13 mouse cellular contexts compared by ENCODE assay signal in genomic region chr12:80323371-80324050, GRCm38 (mm10).
DNase-seq lines count a peak whose midpoint lies in the region; ATAC-seq and TF ChIP-seq lines count a peak whose summit lies in the region.
"Had no signal": no experiment of that assay in that cellular context is flagged by ENCODE, and none has a peak within 500 bp of the region (broad histone marks: within the 10 kb centered on the region; RNA-seq: fewer than 3 reads in every experiment).

No protein-coding gene starts in this region.

- TF ChIP-seq CTCF in ES-Bruce4 (IDR thresholded peaks at IDR 0.05; ENCODE audit: low read depth, low read length) = peak; percentile 8

- H3K27ac ChIP-seq in intestine, embryonic 15.5 days = no peak overlapping the region
- H3K27ac ChIP-seq in intestine, embryonic 16.5 days (ENCODE audit: low read length) = no peak overlapping the region
- H3K27ac ChIP-seq in ES-Bruce4 (ENCODE audit: insufficient read depth, low read length) = no peak overlapping the region
- H3K27ac ChIP-seq: liver, embryonic 15.5 days; midbrain, embryonic 15.5 days had no signal

- no peak overlapping the region for H3K4me3 ChIP-seq in intestine, embryonic 15.5 days (replicated peaks)
- H3K4me3 ChIP-seq in intestine, embryonic 16.5 days (ENCODE audit: low read length) = no peak overlapping the region
- H3K4me3 ChIP-seq in ES-Bruce4 (ENCODE audit: low read depth, low read length) = no peak overlapping the region
- H3K4me3 ChIP-seq: erythroblast, embryonic 14.5 days; liver, embryonic 15.5 days; midbrain, embryonic 15.5 days had no signal

- TF ChIP-seq EP300 in ES-Bruce4 (IDR thresholded peaks at IDR 0.05; ENCODE audit: insufficient read depth, low read depth, low read length) = no peak

- peak; percentile 21; the same call in 1 of the 2 replicates for ATAC-seq in intestine, embryonic 15.5 days
- no peak for ATAC-seq in intestine, embryonic 16.5 days
- ATAC-seq: midbrain, embryonic 15.5 days had no signal

- TF ChIP-seq POLR2A in ES-Bruce4 (IDR thresholded peaks at IDR 0.05; ENCODE audit: insufficient read depth, low read length) = no peak

- WGBS in intestine, embryonic 15.5 days = 61% methylated on average over 8 of the region's 8 CpGs
- 62% methylated on average over 8 of the region's 8 CpGs for WGBS in intestine, embryonic 16.5 days

- H3K27me3 ChIP-seq in intestine, embryonic 15.5 days (replicated peaks) = no peaks in the 10 kb centered on the region
- H3K27me3 ChIP-seq in intestine, embryonic 16.5 days (replicated peaks; ENCODE audit: control insufficient read depth, insufficient read depth, low read length) = no peaks in the 10 kb centered on the region
- H3K27me3 ChIP-seq in ES-Bruce4 (ENCODE audit: control insufficient read depth, insufficient read depth, low read length, poor library complexity, severe bottlenecking) = no peaks in the 10 kb centered on the region
- H3K27me3 ChIP-seq: liver, embryonic 15.5 days; midbrain, embryonic 15.5 days had no signal

- no peaks in the 10 kb centered on the region for H3K9me3 ChIP-seq in intestine, embryonic 15.5 days
- no peaks in the 10 kb centered on the region for H3K9me3 ChIP-seq in intestine, embryonic 16.5 days (ENCODE audit: control insufficient read depth, low read length)
- no peaks in the 10 kb centered on the region for H3K9me3 ChIP-seq in ES-Bruce4 (replicated peaks; ENCODE audit: control insufficient read depth, insufficient read depth, low read length, poor library complexity, severe bottlenecking)
- H3K9me3 ChIP-seq: liver, embryonic 15.5 days; midbrain, embryonic 15.5 days had no signal

- H3K4me1 ChIP-seq in intestine, embryonic 15.5 days (replicated peaks) = peaks cover 25% of the 10 kb centered on the region
- peaks cover 18% of the 10 kb centered on the region for H3K4me1 ChIP-seq in intestine, embryonic 16.5 days (ENCODE audit: control insufficient read depth, insufficient read depth, low read length)
- H3K4me1 ChIP-seq in ES-Bruce4 (ENCODE audit: control insufficient read depth, insufficient read depth, low read length) = peaks cover 3% of the 10 kb centered on the region
- H3K4me1 ChIP-seq: midbrain, embryonic 15.5 days had no signal

- H3K36me3 ChIP-seq in intestine, embryonic 15.5 days = no peaks in the 10 kb centered on the region
- H3K36me3 ChIP-seq in intestine, embryonic 16.5 days (ENCODE audit: control insufficient read depth, insufficient read depth, low read length) = no peaks in the 10 kb centered on the region
- no peaks in the 10 kb centered on the region for H3K36me3 ChIP-seq in ES-Bruce4 (ENCODE audit: control insufficient read depth, insufficient read depth, low read length, poor library complexity, severe bottlenecking)
- H3K36me3 ChIP-seq: liver, embryonic 15.5 days; midbrain, embryonic 15.5 days had no signal

- H3K9ac ChIP-seq in intestine, embryonic 15.5 days = no peak overlapping the region
- no peak overlapping the region for H3K9ac ChIP-seq in intestine, embryonic 16.5 days (ENCODE audit: low read depth, low read length)
- no peak overlapping the region for H3K9ac ChIP-seq in ES-Bruce4 (ENCODE audit: low read depth, poor library complexity, severe bottlenecking)
- H3K9ac ChIP-seq: liver, embryonic 15.5 days; midbrain, embryonic 15.5 days had no signal

- no peak overlapping the region for H3K4me2 ChIP-seq in intestine, embryonic 15.5 days (replicated peaks)
- H3K4me2 ChIP-seq in intestine, embryonic 16.5 days (ENCODE audit: low read depth, low read length) = no peak overlapping the region
- H3K4me2 ChIP-seq: liver, embryonic 15.5 days; midbrain, embryonic 15.5 days had no signal

- peak; percentile 15 for DNase-seq in embryo, embryonic 11 days
- DNase-seq in heart, postnatal 4 days = peak; percentile 36
- DNase-seq in right cerebral cortex, postnatal 14 days = no peak
- no peak for DNase-seq in spleen, postnatal 14 days (ENCODE audit: low spot score in 2 of 2)
- no peak for DNase-seq in frontal cortex, postnatal 25 days (ENCODE audit: low spot score in 2 of 2)
- DNase-seq: cerebellum, adult 2 months; gastrocnemius, postnatal 10 days had no signal

Comparison
In these comparisons a context has a peak if more than half of its experiments do, and no peak if none do; other contexts are left out.
1. DNase-seq: peak in embryo, embryonic 11 days (single experiment) and heart, postnatal 4 days (single experiment); none in right cerebral cortex, postnatal 14 days (single experiment), spleen, postnatal 14 days (0 of 2) and frontal cortex, postnatal 25 days (0 of 2).